Mouse (Mus musculus) embryonic facial prominence, embryonic 12.5 days (tissue): ENCODE data around the gene Ppm1g. TPM values are rescaled to one million over a fixed set of nuclear protein-coding genes. Genes with fewer than 3 reads are reported as not detected.

ENCODE experiments used
- ATAC-seq: fragments of 200-750 bp; cut with Nextera tagmentation; 2 replicates; pipeline ENCODE4 v1.8.0; 2017; ENCODE audit not compliant: insufficient number of reproducible peaks, insufficient read depth, low FRiP score, low TSS enrichment
- H3K27ac ChIP-seq: fragments of 300-500 bp; sonication (generic); 2 replicates; pipeline ENCODE4 v1.5.1; 2016; ENCODE audit warnings: mild to moderate bottlenecking
- H3K27me3 ChIP-seq: fragments of 300-500 bp; sonication (generic); 2 replicates; pipeline ENCODE4 v1.6.1; 2016; ENCODE audit warnings: mild to moderate bottlenecking, moderate library complexity
- H3K36me3 ChIP-seq: fragments of 300-500 bp; sonication (generic); 2 replicates; pipeline ENCODE4 v1.6.1; 2016; ENCODE audit warnings: mild to moderate bottlenecking
- H3K4me1 ChIP-seq: fragments of 300-500 bp; sonication (generic); 2 replicates; pipeline ENCODE4 v1.6.1; 2016
- H3K4me2 ChIP-seq: fragments of 300-500 bp; sonication (generic); replicated peaks from 2 replicates; pipeline ENCODE4 v1.6.1; 2016; ENCODE audit warnings: mild to moderate bottlenecking, moderate library complexity
- H3K4me3 ChIP-seq: fragments of 300-500 bp; sonication (generic); 2 replicates; pipeline ENCODE4 v1.5.1; 2016; ENCODE audit warnings: mild to moderate bottlenecking
- H3K9ac ChIP-seq: fragments of 300-500 bp; sonication (generic); 2 replicates; pipeline ENCODE4 v1.6.1; 2016; ENCODE audit warnings: mild to moderate bottlenecking, moderate library complexity
- H3K9me3 ChIP-seq: fragments of 300-500 bp; sonication (generic); 2 replicates; pipeline ENCODE4 v1.6.1; 2016; ENCODE audit warnings: mild to moderate bottlenecking, moderate library complexity
- WGBS: fragments of 180-500 bp; shearing (Covaris S2); methylation state at CpG from one replicate; pipeline ENCODE4 v1.1.7; 2016; 5-methylcytosine and 5-hydroxymethylcytosine counted together
- polyA plus RNA-seq: library from polyadenylated mRNA; unstranded; fragments of >200 nt; fragmentation: Nextera tagmentation; extraction: Ambion mirVana; gene quantifications from 2 replicates; pipeline ENCODE4 v1.2.1, GENCODE M21; 2016

Gene Ppm1g
- polyA plus RNA-seq, 1 experiment from 2014 or later = 144 TPM

GRCm38 (mm10) chr5:31188223-31188840, 32.2 kb downstream of the Ppm1g start:
- Histone ChIP-seq H3K4me3 (no peak overlapping the region), H3K36me3 (peaks cover 41% of the 10 kb centered on the region), H3K27ac (no peak overlapping the region), H3K9me3 (no peaks in the 10 kb centered on the region), H3K4me2 (no peak overlapping the region), H3K4me1 (peaks cover 9% of the 10 kb centered on the region), H3K27me3 (no peaks in the 10 kb centered on the region), H3K9ac (no peak overlapping the region)
- ATAC-seq = no peak
- WGBS = 74% methylated on average over 4 of the region's 4 CpGs

GRCm38 (mm10) chr5:31183678-31184077, 36.8 kb downstream of the Ppm1g start:
- no peak overlapping the region for H3K4me3 ChIP-seq
- peaks cover 21% of the 10 kb centered on the region for H3K36me3 ChIP-seq
- ATAC-seq = no peak
- no peaks in the 10 kb centered on the region for H3K9me3 ChIP-seq
- H3K4me1 ChIP-seq = 0 out of 2 replicates have a peak, but pooled peaks cover 5% of the 10 kb centered on the region
- 63% methylated on average over 4 of the region's 4 CpGs for WGBS
- no peak overlapping the region for H3K4me2 ChIP-seq
- H3K27ac ChIP-seq = no peak overlapping the region
- H3K27me3 ChIP-seq = no peaks in the 10 kb centered on the region
- H3K9ac ChIP-seq = no peak overlapping the region

GRCm38 (mm10) chr5:31181183-31181770, 39.2 kb downstream of the Ppm1g start:
- WGBS = 91% methylated on average over 9 of the region's 9 CpGs
- ATAC-seq = no peak
- no peaks in the 10 kb centered on the region for H3K36me3 ChIP-seq
- no peaks in the 10 kb centered on the region for H3K9me3 ChIP-seq
- H3K4me1 ChIP-seq = peaks cover 10% of the 10 kb centered on the region; the same call in 1 of the 2 replicates
- 0 out of 2 replicates have a peak overlapping the region, but pooled peaks have one; percentile 84 for H3K4me3 ChIP-seq
- H3K9ac ChIP-seq = no peak overlapping the region
- no peak overlapping the region for H3K4me2 ChIP-seq
- no peak overlapping the region for H3K27ac ChIP-seq
- H3K27me3 ChIP-seq = no peaks in the 10 kb centered on the region

GRCm38 (mm10) chr5:31179766-31180630, 40.5 kb downstream of the Ppm1g start, which contains the start of the genes Gm29609 and Gtf3c2:
Gene Gm29609, minus strand, starts transcription at chr5:31179911.
Gene Gtf3c2, minus strand, starts transcription at chr5:31180144.
- Histone ChIP-seq H3K4me2 (peak within 1 kb of the TSS; percentile 96), H3K36me3 (peaks cover 2% of the 10 kb centered on the region; the same call in 1 of the 2 replicates), H3K27me3 (no peaks in the 10 kb centered on the region), H3K9me3 (no peaks in the 10 kb centered on the region), H3K9ac (peak within 1 kb of the TSS; percentile 69), H3K4me3 (peak within 1 kb of the TSS; percentile 84), H3K27ac (peak within 1 kb of the TSS; percentile 97), H3K4me1 (peaks cover 10% of the 10 kb centered on the region; the same call in 1 of the 2 replicates)
- peak; percentile 96 for ATAC-seq
- WGBS = under 1% methylated on average over 59 of the region's 59 CpGs

GRCm38 (mm10) chr5:31179301-31179765, 41.2 kb downstream of the Ppm1g start:
- peak; percentile 61 for ATAC-seq
- Histone ChIP-seq H3K27ac (peak overlapping the region; percentile 97), H3K9me3 (no peaks in the 10 kb centered on the region), H3K27me3 (no peaks in the 10 kb centered on the region), H3K4me3 (peak overlapping the region; percentile 84), H3K4me1 (peaks cover 10% of the 10 kb centered on the region; the same call in 1 of the 2 replicates), H3K9ac (peak overlapping the region; percentile 69), H3K36me3 (peaks cover 9% of the 10 kb centered on the region), H3K4me2 (peak overlapping the region; percentile 96)
- under 1% methylated on average over 25 of the region's 25 CpGs for WGBS

GRCm38 (mm10) chr5:31168630-31169029, 51.9 kb downstream of the Ppm1g start:
- no peaks in the 10 kb centered on the region for H3K9me3 ChIP-seq
- H3K27me3 ChIP-seq = no peaks in the 10 kb centered on the region
- no peak overlapping the region for H3K9ac ChIP-seq
- ATAC-seq = no peak
- no peaks in the 10 kb centered on the region for H3K4me1 ChIP-seq
- peaks cover 84% of the 10 kb centered on the region for H3K36me3 ChIP-seq
- H3K4me3 ChIP-seq = no peak overlapping the region
- H3K27ac ChIP-seq = no peak overlapping the region
- no peak overlapping the region for H3K4me2 ChIP-seq
- 93% methylated on average over 4 of the region's 4 CpGs for WGBS

- H3K4me2 ChIP-seq = no peak overlapping the region
- H3K4me1 ChIP-seq = no peaks in the 10 kb centered on the region
- 91% methylated on average over 1 of the region's 1 CpGs for WGBS
- ATAC-seq = no peak
- no peaks in the 10 kb centered on the region for H3K9me3 ChIP-seq
- H3K9ac ChIP-seq = no peak overlapping the region
- no peak overlapping the region for H3K27ac ChIP-seq
- no peaks in the 10 kb centered on the region for H3K27me3 ChIP-seq
- no peak overlapping the region for H3K4me3 ChIP-seq
- H3K36me3 ChIP-seq = peaks cover 83% of the 10 kb centered on the region
Measured at GRCm38 (mm10) chr5:31164878-31165277, 55.6 kb downstream of the Ppm1g start.

GRCm38 (mm10) chr5:31162462-31162861, 58.0 kb downstream of the Ppm1g start:
- H3K27ac ChIP-seq = no peak overlapping the region
- H3K9ac ChIP-seq = no peak overlapping the region
- H3K36me3 ChIP-seq = peaks cover 83% of the 10 kb centered on the region
- no peak overlapping the region for H3K4me3 ChIP-seq
- no peak for ATAC-seq
- H3K4me1 ChIP-seq = no peaks in the 10 kb centered on the region
- H3K27me3 ChIP-seq = no peaks in the 10 kb centered on the region
- H3K4me2 ChIP-seq = no peak overlapping the region
- no peaks in the 10 kb centered on the region for H3K9me3 ChIP-seq

GRCm38 (mm10) chr5:31154152-31154553, 66.3 kb downstream of the Ppm1g start, which contains the start of gene Mpv17:
Gene Mpv17, minus strand, starts transcription at chr5:31154251.
- peaks cover 45% of the 10 kb centered on the region for H3K36me3 ChIP-seq
- H3K4me1 ChIP-seq = peaks cover 10% of the 10 kb centered on the region
- peak within 1 kb of the TSS; percentile 79 for H3K27ac ChIP-seq
- peak within 1 kb of the TSS; percentile 59 for H3K9ac ChIP-seq
- H3K4me2 ChIP-seq = peak within 1 kb of the TSS; percentile 85
- no peaks in the 10 kb centered on the region for H3K27me3 ChIP-seq
- WGBS = under 1% methylated on average over 19 of the region's 19 CpGs
- peak; percentile 92 for ATAC-seq
- H3K4me3 ChIP-seq = peak within 1 kb of the TSS; percentile 54
- no peaks in the 10 kb centered on the region for H3K9me3 ChIP-seq

GRCm38 (mm10) chr5:31153516-31154151, 66.9 kb downstream of the Ppm1g start:
- peak overlapping the region; percentile 79; the same call in 1 of the 2 replicates for H3K27ac ChIP-seq
- H3K9ac ChIP-seq = peak overlapping the region; percentile 59
- H3K36me3 ChIP-seq = peaks cover 40% of the 10 kb centered on the region
- WGBS = 38% methylated on average over 6 of the region's 6 CpGs
- no peaks in the 10 kb centered on the region for H3K27me3 ChIP-seq
- peak overlapping the region; percentile 54 for H3K4me3 ChIP-seq
- H3K4me2 ChIP-seq = peak overlapping the region; percentile 85
- peaks cover 10% of the 10 kb centered on the region for H3K4me1 ChIP-seq
- ATAC-seq = no peak
- H3K9me3 ChIP-seq = no peaks in the 10 kb centered on the region
